Mouse (Mus musculus) frontal cortex, postnatal 10 days (tissue): ENCODE measurements around the gene Ulk3.

ENCODE experiments used
- DNase-seq, 2 experiments: peaks; one replicate each; pipeline ENCODE4 v3.0.0; 2022; ENCODE audit warnings: low spot score in 2 of 2, mixed read lengths in 1 of 2

Ulk3 gene

GRCm38 (mm10) chr9:57617556-57618169 is 28.4 kb downstream of the Ulk3 start:
- no peak for DNase-seq

GRCm38 (mm10) chr9:57618854-57619253 is 29.6 kb downstream of the Ulk3 start:
- no peak for DNase-seq

- no peak for DNase-seq
Measured at GRCm38 (mm10) chr9:57620674-57621073, 31.4 kb downstream of the Ulk3 start, which contains the start of gene Lman1l. TSS of gene Lman1l (minus strand) at chr9:57620774.

DNA sequence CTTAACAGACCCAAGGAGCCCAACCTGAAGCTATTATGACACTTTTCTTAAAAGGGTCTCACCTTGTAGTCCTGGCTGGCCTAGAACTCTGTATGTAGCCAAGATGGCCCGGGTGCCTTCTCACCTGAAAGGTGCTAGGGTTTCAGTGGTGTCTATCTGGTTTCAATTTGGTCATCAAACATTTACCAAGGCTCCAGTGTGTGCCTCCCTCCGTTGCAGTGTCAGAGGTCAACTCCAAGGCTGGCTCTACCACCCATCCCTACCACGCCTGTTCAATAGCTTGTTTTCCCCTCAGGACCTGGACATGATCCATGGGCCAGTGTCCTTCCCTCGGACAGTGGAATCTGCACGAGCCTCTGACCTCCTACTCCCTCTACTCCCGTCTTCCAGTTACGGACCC is 35.0 kb downstream of the Ulk3 start:
- DNase-seq = no peak

DNA sequence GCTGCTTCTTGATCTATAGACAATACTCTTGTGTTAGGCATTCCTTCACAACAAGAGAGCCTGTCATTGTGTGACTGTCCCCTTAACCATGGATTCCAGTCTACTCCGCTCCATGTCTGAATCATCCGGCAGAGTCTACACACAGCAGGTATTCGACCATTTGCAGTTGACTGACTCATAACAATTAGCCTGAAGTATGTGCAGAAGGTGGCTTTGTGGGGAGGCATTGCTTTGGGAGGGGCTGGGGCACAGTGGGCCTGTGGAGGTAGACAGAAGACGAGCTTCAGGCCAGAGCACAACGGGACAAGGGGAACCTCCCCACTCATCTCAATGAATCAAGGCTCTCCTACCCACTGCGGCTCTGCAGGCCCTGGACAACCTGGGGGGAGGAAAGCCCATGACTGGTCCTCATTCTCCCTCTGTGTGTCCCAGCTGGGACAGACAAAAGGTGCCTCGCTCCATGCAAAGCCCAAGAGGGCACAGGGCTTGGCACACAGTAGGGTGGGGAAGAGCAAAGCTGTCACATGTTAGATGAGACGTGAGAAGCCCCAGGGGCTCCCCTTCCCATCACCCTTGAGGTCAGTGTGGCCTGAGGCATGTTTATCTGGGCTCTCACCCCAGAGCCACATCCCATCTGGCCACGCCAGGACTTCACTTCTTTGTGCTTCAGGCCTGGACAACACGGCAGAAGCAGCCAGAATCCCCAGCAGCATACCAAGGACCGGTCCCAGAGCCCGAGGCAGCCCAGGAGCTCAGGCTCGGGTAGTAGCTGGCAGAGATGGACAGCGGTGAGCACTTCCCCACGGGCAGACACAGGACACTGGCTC is 36.6 kb downstream of the Ulk3 start:
- DNase-seq = no peak

DNA sequence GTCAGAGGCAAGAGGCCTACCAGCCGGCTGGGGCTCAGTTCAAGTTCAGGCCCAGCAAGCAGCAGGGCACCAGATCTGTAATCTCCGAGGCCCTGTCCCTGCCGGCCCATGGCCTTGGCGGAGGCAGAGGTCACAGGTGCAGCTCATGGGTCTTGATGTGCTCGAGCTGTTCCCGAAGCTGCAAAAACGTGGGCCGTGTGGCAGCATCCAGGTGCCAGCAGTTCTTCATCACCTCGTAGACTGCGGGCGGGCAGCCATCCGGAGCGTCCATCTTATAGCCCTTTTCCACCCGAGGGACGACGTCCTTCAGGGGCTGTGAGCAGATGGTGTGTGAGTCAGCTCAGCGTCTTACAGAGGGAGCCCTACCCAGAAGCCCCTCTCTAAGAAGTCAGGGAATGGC is 37.9 kb downstream of the Ulk3 start:
- DNase-seq = no peak

DNA sequence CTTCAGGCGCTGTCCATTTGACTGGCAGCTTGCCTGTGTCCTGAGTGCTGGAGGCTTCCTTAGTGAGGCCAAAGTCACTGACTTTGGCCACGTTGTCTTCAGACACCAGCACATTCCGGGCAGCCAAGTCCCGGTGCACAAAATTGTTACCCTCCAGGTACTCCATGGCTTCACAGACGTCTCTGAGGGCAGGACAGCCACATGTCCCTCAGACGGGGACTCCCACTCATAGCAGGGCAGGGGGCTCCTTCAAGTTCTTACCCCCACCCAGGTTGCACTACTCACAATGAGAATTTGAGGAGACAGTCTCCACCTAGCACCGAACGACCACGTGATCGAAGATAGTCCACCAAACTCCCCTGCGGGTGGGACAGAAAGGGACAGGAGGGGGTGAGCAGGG is 38.6 kb downstream of the Ulk3 start:
- DNase-seq = no peak

- no peak for DNase-seq
Measured at GRCm38 (mm10) chr9:57628717-57629116, 39.5 kb downstream of the Ulk3 start.

- DNase-seq = peak in 1 of 2 experiments; percentile 75
Measured at GRCm38 (mm10) chr9:57629118-57629874, 40.0 kb downstream of the Ulk3 start.

- no peak for DNase-seq
Measured at GRCm38 (mm10) chr9:57633481-57634024, 44.3 kb downstream of the Ulk3 start.

DNA sequence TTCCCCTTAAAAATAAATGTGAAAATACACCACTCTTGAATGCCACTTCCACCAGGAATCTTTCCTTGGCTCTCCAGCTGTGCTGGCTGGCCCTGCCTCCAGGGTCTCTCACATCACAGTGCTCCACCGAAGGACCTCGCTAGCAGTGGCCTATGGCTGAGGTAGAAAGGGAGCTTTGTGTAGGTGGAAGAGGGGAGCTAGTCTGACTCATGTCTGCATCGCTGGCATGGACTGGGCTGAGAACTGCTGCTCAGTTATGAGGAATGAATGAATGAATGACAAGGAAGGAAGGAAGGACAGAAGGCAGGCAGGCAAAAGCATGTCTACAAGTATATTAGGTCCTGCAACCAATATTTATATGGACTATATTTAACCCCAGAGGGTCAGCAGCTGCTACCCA is 48.0 kb downstream of the Ulk3 start:
- no peak for DNase-seq

GRCm38 (mm10) chr9:57637741-57638322 is 48.6 kb downstream of the Ulk3 start:
- peak in 1 of 2 experiments; percentile 54 for DNase-seq

DNA sequence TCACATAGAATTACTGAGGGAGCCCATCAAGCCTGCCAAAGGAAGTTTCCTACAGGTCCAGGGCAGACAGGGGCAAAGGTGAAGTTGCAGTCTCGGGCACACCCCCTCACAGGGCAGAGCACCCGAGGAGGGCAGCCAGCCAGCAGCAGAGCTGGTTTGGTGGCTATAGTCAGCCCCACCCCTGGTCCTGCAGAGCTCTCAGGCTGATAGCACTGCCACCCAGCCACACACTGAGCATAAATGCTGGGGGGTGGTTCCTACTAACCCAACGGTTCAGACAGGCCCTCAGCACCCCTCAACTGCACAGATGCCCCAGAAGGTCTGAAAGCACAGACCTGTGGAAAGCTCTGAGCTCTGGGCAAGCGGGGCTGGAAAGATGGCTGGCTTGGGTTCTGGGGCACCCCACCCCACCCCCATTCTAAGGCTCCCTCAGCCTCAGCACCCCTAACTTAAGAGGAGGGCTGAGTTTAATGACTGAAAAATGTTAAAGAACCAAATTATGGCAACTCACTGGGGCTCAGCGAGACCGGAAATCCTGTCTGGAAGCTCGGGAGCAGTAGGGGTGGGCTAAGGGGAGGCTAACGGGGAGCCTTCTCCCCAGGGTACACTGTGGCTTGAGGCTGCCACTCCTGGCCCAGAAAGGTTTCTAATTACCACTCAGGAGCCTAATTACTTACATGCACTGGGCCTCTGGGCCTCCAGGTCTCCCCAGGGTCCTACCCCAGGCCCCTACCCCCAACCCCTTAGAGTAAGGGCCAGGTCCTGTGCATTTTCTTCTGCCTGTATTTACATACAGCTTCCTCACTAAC is 49.6 kb downstream of the Ulk3 start:
- no peak for DNase-seq

DNA sequence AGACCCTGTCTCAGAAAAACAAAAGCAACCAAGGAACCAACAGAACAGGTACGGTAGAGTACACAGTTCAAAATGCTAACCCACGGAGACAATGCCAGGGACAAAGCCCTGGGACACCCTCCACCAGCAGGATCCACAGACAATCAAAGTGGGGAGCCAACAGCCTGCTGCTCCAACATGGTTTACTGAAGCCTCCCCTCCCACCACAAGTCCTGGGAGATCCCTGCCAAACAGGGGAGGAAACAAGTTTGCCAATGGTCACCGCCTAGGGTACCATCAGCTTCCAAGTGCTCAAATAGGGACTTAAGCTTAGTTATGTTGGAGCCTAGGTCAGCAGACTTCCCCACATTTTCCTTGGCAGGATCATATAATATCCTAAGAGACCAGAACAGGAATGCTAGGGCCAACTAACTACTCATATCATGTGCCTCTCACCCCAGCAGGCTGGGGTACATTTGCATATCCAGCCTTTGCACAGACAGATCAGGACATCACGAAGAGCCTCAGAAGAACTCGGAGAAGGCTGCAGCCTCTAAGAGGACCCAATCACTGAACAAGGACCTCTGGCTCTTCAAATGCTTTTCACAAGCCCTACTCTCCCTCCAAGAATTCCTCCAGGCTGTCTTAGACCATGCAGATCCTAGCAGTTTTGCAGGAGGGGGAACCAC is 50.5 kb downstream of the Ulk3 start:
- DNase-seq = no peak

DNA sequence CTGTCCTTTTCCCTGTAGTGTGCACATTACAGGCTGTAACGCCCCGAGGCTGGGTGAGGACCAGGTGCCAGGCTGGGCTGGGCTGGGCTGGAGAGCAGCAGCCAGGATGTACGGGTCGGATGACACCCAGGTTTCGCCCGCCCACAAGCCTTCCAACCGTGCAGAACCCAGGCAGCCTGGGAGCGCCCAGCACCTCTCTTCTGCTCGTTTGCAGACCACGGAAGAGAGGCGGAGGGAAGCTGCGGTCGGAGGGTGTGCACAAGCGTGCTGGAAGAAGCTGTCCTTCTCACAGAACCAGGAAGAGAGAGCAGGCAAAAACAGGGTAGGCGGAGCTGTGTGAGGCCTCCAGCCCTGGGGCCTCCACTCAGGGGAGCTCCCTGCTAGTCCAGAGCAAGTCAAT is 51.1 kb downstream of the Ulk3 start:
- DNase-seq = no peak

GRCm38 (mm10) chr9:57641022-57641421 is 51.8 kb downstream of the Ulk3 start:
- DNase-seq = no peak

DNA sequence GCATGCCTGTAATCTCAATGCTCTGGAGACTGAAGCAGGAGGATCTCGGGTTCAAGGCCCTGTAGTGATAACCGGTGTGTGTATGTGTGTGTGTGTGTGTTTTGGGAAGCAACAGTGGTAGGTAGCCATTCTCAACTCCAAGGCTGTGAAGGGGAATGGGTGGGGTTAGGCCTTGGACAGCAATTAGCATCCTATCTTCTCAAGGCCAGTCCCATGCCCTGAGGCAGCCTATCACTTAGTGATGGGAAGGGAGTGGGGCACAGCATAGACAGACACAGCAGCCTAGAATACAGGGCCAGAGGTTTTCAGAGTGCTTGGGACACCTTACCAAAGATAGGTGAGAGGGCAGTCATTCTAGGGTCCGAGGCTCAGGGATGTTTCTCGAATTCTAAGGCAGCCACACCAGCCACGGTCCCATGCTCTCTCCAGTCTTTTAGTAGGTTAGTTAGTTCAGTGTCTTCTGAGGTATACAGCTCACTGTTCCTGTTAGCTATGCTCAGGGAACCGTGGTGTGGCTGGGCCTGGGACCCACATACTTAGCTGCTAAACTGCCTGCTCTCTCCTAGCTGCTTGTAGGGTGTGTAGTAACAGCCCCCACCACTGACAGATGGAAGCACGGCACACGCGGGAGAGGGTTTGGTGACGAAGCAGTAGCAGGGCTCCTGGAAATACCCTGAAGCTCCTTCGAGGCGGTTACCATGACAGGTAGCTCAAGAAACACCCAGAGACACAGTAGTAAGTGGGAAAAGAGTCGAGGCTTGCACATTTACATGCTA is 52.7 kb downstream of the Ulk3 start:
- no peak for DNase-seq

- no peak for DNase-seq
Measured at GRCm38 (mm10) chr9:57643169-57643855, 54.1 kb downstream of the Ulk3 start.

- DNase-seq = no peak
Measured at GRCm38 (mm10) chr9:57643856-57644180, 54.6 kb downstream of the Ulk3 start.
